Mouse (Mus musculus) mature B cell (primary cell): ENCODE measurements around the gene Atp2b2.

Source experiments
- in situ Hi-C: fragments of 300-500 bp; cut with MboI; formaldehyde crosslinking; loops from 2 replicates; pipeline ENCODE4 v1.14.3; 2019

Gene Atp2b2

DNA sequence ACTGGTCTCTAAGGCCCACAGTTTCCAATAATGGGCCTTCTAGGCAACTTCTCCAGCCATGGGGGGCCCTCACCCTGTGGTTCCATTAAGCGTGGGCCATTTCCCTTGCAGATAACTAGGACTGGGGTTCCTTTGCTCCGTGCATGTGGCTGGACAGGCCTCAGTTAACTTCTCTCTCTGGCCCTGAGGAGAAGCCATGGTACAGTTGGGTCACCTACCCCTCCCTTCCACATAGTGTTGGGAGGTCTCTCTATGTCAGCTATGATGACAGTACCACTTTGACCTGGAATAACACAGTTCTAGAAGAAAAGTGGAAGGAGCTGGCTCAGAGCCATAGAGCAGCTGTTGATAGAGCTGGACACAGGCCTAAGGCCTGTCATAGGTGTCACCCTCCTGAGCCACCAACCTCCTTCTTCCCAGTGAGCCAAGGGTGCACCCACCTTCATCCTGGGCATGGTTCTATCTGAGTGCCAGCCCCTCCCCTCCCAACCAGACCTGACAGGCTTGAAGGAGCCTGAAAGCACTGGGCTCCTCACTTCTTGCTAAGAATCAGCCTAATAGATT lies 185.0 kb downstream of the Atp2b2 start:
- in situ Hi-C loops: no loop called here

DNA sequence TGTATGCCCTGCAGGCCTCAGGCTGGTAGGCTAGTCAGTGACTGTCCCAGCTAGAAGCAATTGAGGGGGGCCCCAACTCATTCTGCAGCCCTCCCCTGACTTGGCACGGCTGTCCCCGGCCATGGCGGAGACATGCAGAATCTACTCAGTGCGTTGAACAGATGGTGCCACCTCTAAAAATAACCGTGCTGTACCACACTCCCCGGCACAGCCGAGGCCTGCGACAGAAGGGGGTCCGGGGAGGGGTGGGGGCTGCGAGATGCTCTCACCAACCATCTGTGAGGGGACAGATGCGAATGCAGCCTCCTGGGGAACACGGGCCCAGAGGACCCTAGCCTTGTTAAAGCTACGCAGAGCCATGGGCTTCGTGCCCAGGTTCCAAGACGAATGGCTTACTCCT lies 185.6 kb downstream of the Atp2b2 start:
- in situ Hi-C loops: no loop called here

DNA sequence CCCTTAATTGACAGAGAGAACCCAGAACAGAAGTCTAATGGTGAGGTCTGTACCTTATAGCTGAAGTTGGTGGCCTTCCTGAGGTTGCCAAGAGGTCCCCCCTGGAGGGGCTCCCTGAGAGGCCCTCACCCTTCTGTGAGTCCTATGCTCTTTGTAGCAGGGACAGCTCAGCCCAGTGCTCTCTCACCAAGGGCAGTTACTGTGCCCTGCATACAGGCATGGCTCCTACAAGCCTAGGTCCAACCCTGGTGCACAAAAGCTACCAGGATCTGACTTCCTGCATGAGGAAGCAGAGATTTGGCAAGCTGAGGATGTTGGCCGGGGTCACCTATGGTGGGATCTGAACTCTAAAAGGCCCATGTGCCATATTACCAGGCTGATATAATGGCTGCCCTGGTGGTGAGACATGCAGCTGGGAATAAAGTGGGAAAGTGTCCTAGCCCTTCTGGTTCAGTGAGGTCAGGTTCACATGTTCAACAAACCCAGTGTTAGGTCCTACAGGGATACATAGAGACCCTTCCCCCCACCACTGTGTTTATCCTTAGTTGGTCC lies 186.2 kb downstream of the Atp2b2 start:
- in situ Hi-C loops: no loop called here

DNA sequence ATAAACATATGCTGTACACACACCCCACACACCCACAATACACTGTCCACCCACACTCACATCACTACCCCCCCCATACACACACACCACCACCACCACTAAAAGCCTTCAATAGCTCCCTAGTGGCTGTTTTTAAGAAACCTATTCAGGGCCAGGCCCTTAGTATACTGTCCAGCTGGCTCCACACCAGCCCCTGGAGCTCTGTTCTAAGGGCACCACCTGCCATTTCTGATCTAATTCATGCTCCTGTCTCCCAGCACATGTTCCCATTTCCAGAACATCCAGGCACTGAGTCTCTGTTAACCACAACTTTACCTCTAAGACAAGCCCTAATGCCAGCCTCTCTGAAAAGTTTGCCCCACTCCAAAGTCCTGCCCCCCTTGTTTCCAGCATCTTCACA lies 186.8 kb downstream of the Atp2b2 start:
- in situ Hi-C loops: no loop called here

DNA sequence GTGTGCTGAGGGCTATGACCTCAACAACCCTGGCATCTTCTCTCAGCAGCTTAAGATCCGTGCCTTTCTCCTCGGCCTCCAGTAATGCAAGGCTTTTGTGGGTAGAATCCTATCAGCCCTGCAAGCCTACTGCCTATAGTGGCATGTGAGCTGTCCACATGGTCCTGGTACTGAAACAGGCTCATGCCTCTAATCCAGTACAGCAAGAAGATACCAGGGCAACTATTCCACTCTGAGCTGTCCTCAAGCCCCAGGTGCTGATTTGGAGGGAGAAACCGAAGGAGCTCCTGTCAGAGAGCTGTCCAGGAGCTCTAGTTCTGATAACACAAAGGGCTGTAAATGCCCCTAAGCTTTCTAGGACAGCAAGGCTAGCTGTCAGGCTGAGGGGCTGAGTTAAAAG lies 190.1 kb downstream of the Atp2b2 start:
- in situ Hi-C loops: no loop called here

DNA sequence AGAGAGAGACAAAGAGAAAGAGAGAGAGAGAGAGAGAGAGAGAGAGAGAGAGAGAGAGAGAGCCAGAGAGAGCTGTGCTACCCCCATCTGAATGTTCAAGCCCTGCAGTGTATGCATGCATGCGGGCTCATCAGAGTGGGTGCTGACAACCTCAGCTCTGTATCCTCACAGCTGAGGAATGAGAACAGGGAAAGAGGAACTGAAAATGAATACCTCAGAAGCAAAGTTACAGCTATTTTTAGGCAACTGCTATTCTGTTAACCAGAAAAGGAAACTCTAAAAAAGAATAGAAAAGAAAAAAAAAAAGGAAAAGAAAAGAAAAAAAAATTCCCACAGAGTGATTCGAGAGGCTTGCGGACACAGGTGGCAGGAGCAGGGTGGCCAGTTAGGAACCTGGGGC lies 192.6 kb downstream of the Atp2b2 start:
- in situ Hi-C loops: no loop called here

DNA sequence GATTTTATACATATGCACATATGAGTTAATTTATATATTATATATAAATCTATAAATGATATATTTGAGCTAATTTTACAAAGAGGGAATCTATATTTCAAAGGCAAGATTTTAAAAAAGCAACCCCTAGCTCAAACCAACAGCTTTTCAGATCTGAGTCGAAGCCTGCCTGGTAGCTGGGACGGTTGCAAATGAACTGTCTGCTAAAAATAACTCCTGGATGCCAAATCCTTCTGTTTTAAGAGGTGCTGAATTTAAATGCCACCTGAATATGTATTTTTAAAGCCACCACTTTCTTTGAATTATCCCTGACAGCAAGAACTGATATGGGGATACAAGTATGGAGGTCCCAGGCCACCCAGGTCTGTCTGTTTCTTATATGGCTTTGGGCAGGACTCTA lies 193.8 kb downstream of the Atp2b2 start:
- in situ Hi-C loops: no loop called here

DNA sequence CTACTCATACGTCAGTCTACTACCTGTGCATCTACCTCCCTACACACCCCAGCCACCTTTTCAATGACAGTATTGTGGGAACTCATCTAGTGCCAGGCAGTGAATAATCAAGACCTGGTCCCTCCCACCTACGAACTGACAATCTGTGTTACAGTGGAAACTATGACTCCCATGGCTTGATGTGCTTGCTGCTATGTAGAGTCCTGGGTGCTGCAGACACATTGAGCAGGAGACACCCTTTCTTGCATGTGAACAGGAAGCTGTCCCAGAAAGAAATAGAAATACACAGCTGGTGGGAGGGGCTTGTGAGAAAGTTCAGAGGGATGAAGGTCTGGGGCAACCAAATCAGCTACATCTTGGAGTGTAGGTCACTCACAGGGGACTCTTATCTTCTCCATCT lies 195.3 kb downstream of the Atp2b2 start:
- in situ Hi-C loops: no loop called here

DNA sequence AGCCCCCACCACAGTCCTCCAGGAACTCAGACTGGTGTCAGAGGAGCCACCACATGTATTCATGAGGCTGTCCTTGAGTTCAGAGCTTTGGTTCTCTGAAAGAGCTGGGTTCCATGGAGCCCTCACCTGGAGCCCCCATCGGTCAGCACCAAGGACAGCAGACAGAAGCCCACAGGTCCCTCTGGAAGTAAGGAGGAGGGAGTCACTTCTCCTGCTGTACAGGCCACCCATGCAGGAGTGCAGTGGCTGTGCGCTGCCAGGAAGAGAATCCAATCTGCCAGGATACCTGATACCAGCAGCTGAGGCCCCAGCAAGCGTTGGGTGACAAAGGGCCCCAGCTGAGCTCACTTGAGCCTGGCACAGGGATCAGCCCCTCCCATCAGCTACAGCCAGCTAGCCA lies 199.2 kb downstream of the Atp2b2 start:
- in situ Hi-C loops: no loop called here

DNA sequence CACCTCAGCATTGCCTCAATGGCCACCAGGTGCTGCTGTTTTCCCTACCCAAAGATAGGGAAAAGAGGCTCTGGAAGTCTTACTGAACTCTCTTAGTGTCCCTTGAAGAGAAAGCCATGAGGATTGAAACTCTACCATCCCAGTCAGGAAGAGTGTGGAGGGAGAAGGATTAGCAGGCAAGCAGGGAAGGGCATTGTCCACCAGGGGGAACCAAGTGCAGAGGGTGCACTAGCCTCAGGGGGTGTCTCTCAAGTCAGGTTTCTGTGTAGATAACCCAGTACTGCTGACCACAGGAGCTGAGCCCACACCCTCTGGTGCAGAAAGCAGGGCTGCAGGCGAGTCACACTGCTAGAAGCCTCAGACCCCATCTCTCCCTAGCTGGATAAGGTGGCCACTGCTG lies 203.9 kb downstream of the Atp2b2 start:
- in situ Hi-C loops: no loop called here

DNA sequence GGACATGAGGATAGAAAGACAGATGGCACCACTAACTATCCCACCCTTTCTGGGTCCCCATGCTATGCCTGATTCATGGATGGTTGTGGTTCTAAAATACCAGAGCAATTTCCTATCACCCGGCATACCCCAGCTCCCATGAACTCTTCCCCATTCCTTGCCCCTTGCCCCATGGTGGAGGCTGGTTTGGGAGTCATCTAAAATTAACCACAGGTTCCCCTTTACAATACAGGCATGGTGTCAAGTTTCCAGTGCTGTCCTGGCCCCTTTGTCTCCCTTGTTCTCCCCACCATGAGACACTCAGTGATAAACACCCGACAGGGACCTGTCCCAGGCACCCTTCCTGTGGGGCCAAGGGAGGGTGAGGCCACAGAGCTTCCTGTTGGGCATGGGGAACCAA lies 204.7 kb downstream of the Atp2b2 start:
- in situ Hi-C loops: no loop called here

DNA sequence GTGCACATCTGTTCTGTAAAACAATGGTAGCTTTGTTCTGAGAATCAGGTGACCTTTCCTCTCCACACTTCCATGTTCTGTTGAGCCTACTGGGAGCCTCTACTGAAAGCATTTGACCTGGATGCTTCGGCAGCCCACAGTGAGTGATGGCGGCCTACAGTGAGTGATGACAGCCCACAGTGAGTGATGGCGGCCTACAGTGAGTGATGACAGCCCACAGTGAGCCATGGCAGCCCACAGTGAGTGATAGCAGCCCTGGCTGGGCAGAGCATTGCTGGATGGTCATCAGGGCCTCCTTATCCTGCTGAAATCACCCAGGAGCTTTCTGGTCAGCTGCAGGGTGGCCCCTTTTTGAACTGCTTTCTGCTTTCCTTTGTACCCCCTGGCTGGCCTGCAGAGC lies 205.9 kb downstream of the Atp2b2 start:
- in situ Hi-C loops: no loop called here

DNA sequence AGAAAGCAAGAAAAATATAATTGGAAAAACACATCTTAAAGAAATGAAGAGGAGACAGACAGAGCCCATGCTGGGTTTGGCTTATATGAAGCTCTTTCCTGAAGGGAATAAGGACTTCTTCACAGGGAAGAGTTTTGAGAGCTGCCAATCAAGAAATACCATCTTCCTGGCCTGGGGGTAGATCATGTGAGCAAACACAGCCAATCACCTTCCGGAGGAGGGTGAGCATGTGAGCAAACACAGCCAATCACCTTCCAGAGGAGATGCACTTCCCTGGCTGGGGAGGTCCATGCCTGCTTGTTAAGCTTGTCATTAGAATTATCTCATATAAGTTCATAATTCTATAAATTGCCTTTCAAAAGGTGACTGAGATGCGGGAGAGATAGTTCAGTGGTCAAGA lies 211.9 kb downstream of the Atp2b2 start:
- in situ Hi-C loops: no loop called here

DNA sequence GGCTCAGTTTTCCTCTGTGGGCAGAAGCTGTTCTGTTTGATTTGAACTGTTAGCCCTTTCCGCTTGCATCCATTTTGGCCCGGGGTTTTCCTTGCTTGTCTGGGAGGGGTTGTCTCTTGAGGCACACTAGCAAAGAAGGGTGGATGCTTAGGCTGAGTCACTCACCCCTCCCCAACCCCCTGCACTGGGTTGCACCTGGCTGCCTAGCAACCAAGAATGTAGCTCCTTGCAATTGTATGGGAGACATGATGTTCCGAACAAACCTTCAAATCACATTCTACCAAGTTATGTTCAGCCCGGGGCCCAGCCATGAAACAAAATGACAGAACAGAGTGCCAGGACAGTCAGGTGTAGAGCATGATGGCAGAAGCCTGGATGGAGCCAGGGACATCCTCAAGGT lies 215.1 kb downstream of the Atp2b2 start:
- in situ Hi-C loops: no loop called here

DNA sequence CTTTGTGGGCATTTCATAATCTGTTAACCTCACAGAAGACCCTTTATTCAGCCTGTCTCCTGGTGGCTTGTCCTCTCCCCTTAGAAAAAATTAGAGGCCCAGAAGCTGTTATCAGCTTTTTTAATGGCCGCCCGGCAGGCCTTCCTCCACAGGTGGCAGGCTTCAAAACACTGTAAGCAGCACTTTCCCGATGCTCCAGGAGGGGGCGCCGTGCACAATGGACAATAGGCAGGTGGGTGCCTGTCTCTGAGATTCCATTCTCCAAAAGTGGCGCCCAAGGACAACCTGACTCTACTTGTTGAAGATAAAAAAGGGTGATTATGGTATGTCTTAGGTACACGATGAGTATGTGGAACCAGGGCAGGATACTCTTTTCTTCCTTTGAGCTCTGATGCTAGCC lies 220.0 kb downstream of the Atp2b2 start:
- in situ Hi-C loops: no loop called here

DNA sequence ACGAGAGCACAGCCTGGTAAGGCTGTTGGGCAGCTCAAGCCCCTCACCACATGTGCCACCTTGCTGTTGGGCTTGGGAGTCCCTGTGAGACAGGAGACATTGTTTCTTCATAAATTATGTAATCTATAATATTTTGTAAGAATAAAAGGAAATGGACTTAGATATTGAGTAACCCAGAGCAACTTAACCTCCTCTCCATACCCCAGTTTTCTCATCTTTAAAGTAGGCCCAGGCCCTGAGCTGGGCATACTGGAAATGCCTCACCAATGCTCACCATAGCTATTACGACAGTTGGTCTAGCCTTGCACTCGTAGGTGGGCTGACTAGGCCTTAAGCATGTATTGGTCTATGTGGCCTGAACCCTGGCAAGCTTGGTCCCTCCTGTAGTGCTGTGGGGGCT lies 225.7 kb downstream of the Atp2b2 start:
- in situ Hi-C loops: no loop called here

DNA sequence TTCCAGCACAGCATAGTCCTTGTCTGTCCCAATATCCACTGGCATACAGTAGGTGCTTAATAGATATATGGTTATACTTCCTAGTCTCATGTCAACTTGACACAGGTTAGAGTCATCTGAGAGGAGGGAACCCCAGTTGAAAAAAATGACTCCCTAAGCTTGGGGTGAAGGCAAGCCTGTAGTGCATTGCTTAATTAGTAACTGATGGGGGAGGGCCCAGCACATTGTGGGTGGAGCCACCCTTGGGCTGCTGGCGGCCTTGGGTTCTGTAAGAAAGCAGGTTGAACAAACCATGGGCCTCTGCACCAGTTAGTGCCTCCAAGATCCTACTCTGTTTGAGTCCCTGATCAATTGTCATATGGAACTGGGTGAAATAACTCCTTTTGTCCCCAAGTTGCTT lies 231.0 kb downstream of the Atp2b2 start:
- in situ Hi-C loops: no loop called here

DNA sequence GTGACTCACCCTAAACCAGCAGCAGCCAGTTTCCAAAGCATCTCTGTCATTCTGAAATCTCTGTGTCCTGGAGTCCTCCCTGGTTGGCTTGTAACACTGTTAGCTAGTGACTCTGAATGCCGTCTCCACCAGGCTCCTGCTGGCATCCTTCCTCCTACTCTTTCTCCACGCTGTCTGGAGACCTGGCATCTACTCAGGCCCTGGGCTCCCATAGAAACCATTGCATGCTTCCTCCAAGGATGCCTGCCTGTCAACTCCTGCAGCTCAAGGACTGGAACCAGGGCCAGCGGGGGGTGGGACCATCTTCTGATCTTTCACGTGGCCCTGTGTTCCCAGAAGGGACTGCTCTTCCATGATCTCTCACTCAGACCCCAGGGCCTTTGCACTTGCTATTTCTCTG lies 231.7 kb downstream of the Atp2b2 start:
- in situ Hi-C loops: no loop called here

DNA sequence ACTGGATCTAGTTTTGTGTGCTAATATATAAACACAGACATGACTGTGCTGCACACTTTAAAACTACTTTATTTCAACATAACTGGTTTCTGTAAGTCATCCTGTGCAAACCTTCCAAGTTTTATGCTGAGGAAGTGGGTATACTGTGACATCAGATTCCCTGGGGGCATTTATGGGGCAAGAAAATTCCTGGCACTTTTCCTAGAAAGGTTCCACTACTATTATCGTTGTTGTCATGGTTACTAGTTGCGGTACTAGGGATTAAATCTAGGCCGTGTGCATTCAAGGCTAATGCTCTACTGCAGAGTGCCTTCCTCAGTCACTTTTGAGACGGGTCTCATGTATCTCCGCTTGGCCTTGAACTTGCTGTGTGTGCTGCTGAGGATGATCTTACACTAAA lies 236.2 kb downstream of the Atp2b2 start:
- in situ Hi-C loops: no loop called here

DNA sequence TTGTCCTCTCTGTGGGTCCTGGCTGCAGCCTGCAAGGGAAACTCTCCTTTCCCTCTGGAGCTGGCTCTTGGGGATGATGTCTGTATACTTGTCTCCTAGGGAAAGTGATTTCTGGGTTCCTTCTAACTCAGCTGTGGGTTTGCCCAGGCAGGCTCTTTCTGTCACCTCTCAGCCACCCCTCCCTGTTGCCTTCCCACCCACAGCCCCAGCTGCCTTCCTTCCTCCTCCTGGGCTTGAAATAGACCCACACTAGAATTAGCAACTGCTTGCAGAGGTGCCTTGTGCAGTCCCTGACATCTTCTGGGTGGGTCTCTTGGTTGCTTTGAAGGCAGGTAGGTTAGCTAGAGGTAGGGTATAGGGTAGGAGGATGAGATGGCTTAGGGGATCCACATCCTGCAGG lies 241.2 kb downstream of the Atp2b2 start:
- in situ Hi-C loops: no loop called here

DNA sequence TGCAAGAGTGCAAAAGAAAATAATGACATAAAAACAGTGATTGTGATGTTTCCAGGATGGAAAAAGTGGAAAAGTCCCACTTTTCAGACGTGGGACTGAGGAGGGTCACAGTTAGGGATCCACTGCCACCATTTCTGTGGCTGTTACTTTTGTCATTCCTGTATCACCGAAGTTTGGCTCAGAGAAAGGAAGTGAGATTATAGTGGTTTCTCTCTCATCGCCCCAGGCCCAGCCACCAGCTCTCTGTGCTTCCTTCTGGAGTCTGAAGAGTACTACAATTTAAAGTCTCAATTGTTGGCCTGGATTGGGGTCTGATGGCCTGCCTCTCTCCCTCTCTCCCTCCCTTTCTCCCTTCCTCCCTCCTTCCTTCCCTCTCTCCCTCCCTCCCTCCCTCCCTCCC lies 242.5 kb downstream of the Atp2b2 start:
- in situ Hi-C loops: no loop called here

DNA sequence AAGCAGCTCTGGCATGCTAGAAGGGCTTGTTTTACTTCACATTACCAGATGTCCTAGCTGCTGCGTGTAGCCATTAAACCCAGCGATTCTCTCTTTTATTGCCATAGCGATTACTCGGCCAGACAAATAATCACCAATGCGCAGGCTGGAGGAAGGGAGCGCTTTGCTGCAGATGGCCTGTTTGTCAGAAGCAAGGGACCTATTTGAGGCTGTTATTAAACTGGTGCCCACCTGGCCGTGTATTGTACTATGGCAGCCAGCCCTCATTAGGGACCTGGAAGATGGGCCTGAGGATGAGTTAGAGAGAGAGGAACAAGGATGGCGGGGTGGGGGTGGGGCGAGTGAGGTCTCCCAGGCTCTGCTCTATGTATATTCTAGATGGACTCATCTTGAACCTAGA lies 243.1 kb downstream of the Atp2b2 start:
- in situ Hi-C loops: no loop called here

DNA sequence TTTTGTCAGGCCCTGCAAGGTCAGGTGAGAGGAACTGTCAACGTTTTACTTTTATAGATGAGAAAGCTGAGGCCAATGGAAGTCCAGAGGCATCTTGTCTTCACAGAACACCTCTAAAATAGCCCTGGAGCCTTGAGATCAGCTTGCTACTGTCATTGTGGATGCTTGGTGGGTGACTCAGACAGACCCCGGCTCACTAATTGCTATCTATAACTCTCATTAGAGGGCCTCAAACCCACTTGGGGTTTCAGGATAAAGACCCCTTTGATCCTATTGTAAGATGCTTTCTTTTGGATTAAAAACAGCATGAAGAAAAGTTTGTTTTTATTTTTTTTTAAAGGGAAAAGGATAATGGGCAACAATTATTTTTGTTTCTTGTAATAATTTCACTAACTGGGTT lies 243.5 kb downstream of the Atp2b2 start:
- in situ Hi-C loops: no loop called here

DNA sequence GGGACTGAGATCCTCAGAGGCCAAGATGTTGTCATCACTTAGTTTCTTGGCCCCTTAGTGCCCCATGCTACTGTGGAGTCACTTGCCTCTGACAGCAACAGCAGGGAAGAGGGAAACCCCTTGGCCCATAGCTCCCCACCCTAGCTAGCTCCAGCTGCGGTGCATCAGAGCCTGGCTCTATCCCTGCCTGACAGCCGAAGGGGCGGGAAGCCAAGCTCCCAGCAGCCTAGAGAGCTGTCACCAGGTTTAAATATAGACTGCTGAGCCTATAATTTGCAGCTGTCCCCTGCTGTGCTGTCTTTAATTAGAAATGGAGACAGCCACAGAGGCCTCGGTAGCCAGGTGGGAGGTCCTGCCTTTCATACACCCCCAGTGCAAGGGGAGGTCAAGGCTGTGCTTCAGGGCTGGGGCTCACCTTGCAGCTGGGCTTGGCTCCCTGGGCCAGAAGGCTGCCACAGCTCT lies 247.1 kb downstream of the Atp2b2 start:
- in situ Hi-C loops: no loop called here

DNA sequence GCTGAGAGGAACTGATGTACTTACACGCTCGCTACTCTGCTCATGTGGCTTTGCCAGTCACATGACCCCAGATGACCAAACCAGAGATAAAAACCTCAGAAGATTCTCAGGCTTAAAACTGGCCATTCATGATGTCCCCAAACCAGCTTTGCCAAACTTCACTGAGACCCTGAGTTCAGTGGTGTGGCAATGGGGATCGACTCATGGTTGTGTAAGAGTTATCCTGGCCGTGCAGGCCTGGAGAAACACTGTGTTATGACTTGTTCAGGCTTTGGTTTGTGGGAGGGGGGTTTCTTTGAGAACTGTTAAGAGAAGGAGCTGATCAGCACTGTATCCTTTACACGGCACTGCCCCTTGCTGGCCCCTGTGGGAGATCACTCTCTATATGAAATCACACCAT lies 250.0 kb downstream of the Atp2b2 start:
- in situ Hi-C loops: no loop called here
